Mouse (Mus musculus) G1E (cell line): ENCODE data around the gene Uts2r. TPM values are rescaled to one million over a fixed set of nuclear protein-coding genes. Genes with fewer than 3 reads are reported as not detected.

ENCODE experiments used
- ATAC-seq: 2 replicates; pipeline ENCODE4 v1.8.0; 2016; ENCODE audit warnings: mild to moderate bottlenecking; ENCODE audit not compliant: insufficient number of reproducible peaks, poor library complexity, low FRiP score, severe bottlenecking; ENCODE audit errors: extremely low read depth
- DNase-seq: peaks from one replicate; pipeline ENCODE4 v3.0.0; 2012; ENCODE audit warnings: low spot score
- H3K27me3 ChIP-seq: 2 replicates; pipeline ENCODE4 v1.6.1; 2012; ENCODE audit warnings: mild to moderate bottlenecking, low read length, inconsistent platforms; ENCODE audit not compliant: insufficient read depth
- H3K36me3 ChIP-seq: replicated peaks from 2 replicates; pipeline ENCODE3; 2012; ENCODE audit warnings: mild to moderate bottlenecking, inconsistent platforms
- H3K4me1 ChIP-seq: 2 replicates; pipeline ENCODE4 v1.6.1; 2012; ENCODE audit warnings: low read depth, low read length, inconsistent platforms, mixed read lengths; ENCODE audit not compliant: insufficient read depth
- H3K4me3 ChIP-seq: 2 replicates; pipeline ENCODE4 v1.5.1; 2012; ENCODE audit warnings: low read depth, mild to moderate bottlenecking, inconsistent platforms, low read length, moderate library complexity, mixed read lengths
- H3K9me3 ChIP-seq: replicated peaks from 2 replicates; pipeline ENCODE4 v1.6.1; 2012; ENCODE audit warnings: inconsistent platforms
- CTCF ChIP-seq: IDR thresholded peaks from 2 replicates; pipeline ENCODE4 v1.5.1; 2012; ENCODE audit warnings: low read depth, low read length, inconsistent platforms, mixed read lengths
- GATA1 ChIP-seq: IDR thresholded peaks from 2 replicates; pipeline ENCODE4 v1.6.1; 2012; ENCODE audit warnings: borderline replicate concordance, low read length, inconsistent platforms, mixed read lengths
- GATA2 ChIP-seq: IDR thresholded peaks from 2 replicates; pipeline ENCODE4 v1.6.1; 2012; ENCODE audit warnings: low read depth, low read length, inconsistent platforms, borderline replicate concordance
- POLR2AphosphoS5 ChIP-seq: IDR thresholded peaks from 2 replicates; pipeline ENCODE4 v1.6.1; 2012; ENCODE audit warnings: low read depth, low read length, inconsistent platforms; ENCODE audit not compliant: insufficient replicate concordance
- TAL1 ChIP-seq: conservative IDR thresholded peaks from 2 replicates; pipeline ENCODE4 v1.6.1; 2012; ENCODE audit warnings: low read depth, low read length, inconsistent platforms, mixed read lengths
- polyA plus RNA-seq: library from polyadenylated mRNA; stranded (reverse); fragments of >175 nt; gene quantifications from 2 replicates; pipeline ENCODE4 v1.2.3, GENCODE M21; 2012
- total RNA-seq, 2 experiments: library from RNA; stranded (forward) in 1 of 2; stranded (reverse) in 1 of 2; fragments of 200-1000 nt in 1 of 2; fragments of >200 nt in 1 of 2; fragmentation: Nextera tagmentation in 1 of 2; gene quantifications; 2 replicates each; pipeline ENCODE4 v1.2.3; 2014 to 2017

Uts2r gene
- total and polyA plus RNA-seq, 3 experiments = 0.05 TPM; not detected in 2

- DNase-seq (no peak), ATAC-seq (no peak)
- Histone ChIP-seq H3K4me3 (no peak overlapping the region), H3K9me3 (no peaks in the 10 kb centered on the region), H3K36me3 (no peaks in the 10 kb centered on the region), H3K27me3 (peaks cover 25% of the 10 kb centered on the region), H3K4me1 (peaks cover 5% of the 10 kb centered on the region; the same call in 1 of the 2 replicates)
- TF ChIP-seq TAL1 (no peak), GATA1 (no peak), POLR2AphosphoS5 (no peak), CTCF (no peak), GATA2 (no peak)
Measured at GRCm38 (mm10) chr11:121134600-121134999, 25.5 kb upstream of the Uts2r start.

DNA sequence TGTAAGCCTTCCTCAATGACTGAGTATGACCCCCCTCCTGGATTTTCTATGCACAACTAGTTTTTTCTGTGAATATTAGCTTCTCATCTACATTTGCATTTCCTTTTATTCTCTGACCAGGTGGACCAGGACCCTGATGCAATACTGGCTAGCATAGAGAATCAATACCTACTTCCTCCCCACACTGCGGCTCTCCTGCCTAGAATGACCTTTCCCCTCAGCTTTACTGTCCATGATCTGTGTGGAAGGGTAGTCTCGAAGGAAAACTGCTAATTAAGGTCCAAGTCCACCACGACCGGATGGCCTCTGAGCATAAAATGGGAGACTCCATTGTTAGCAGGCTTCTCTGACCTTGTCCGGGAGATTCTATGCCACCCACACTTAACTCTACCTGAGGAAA lies 22.4 kb upstream of the Uts2r start:
- DNase-seq = no peak
- ATAC-seq = no peak
- H3K9me3 ChIP-seq = no peaks in the 10 kb centered on the region
- TF ChIP-seq POLR2AphosphoS5 = no peak
- peaks cover 5% of the 10 kb centered on the region; the same call in 1 of the 2 replicates for H3K4me1 ChIP-seq
- no peak overlapping the region for H3K4me3 ChIP-seq
- no peaks in the 10 kb centered on the region for H3K36me3 ChIP-seq
- H3K27me3 ChIP-seq = peaks cover 22% of the 10 kb centered on the region

- no peak for ATAC-seq
- Histone ChIP-seq H3K4me1 (peaks cover 5% of the 10 kb centered on the region; the same call in 1 of the 2 replicates), H3K9me3 (no peaks in the 10 kb centered on the region), H3K4me3 (no peak overlapping the region), H3K27me3 (peaks cover 27% of the 10 kb centered on the region), H3K36me3 (no peaks in the 10 kb centered on the region)
- no peak for DNase-seq
- no peak for TF ChIP-seq GATA2
- no peak for TF ChIP-seq POLR2AphosphoS5
- no peak for TF ChIP-seq GATA1
- TF ChIP-seq TAL1 = no peak
- TF ChIP-seq CTCF = no peak
Measured at GRCm38 (mm10) chr11:121138732-121139131, 21.3 kb upstream of the Uts2r start.

- H3K4me3 ChIP-seq = no peak overlapping the region
- H3K4me1 ChIP-seq = peaks cover 5% of the 10 kb centered on the region; the same call in 1 of the 2 replicates
- DNase-seq = no peak
- TF ChIP-seq POLR2AphosphoS5 (no peak), CTCF (no peak), TAL1 (no peak), GATA1 (no peak), GATA2 (no peak)
- peaks cover 4% of the 10 kb centered on the region for H3K9me3 ChIP-seq
- peaks cover 31% of the 10 kb centered on the region for H3K27me3 ChIP-seq
- no peak for ATAC-seq
- H3K36me3 ChIP-seq = no peaks in the 10 kb centered on the region
Measured at GRCm38 (mm10) chr11:121143325-121144015, 16.6 kb upstream of the Uts2r start.

DNA sequence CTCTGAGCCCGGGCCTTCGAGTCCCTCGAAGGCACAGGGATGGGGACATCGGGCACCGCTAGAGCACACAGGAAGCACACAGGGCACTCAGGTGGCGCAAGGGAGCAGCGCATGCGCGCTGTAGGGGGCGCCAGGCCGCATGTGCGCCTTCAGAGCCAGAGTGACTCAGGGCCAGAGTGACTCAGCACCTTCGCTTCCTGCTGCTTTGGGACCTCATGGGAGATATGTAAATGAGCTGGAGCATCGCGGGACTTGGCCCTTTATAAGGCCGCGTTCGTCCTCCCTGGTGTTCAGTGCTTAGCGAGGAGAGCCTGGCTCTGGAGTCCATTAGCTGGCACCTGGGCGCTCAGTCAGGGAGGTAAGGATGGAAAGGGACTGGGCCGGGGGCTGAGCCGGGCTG lies 14.2 kb upstream of the Uts2r start, which contains the start of gene Tex19.1:
TSS of gene Tex19.1 (plus strand) at position 279 of the 400 bp plus-strand sequence.
- no peak for DNase-seq
- peaks cover 25% of the 10 kb centered on the region for H3K27me3 ChIP-seq
- TF ChIP-seq GATA2 = no peak
- TF ChIP-seq TAL1 = no peak
- no peak for TF ChIP-seq POLR2AphosphoS5
- no peak for TF ChIP-seq CTCF
- no peak for TF ChIP-seq GATA1
- H3K4me1 ChIP-seq = no peaks in the 10 kb centered on the region; the same call in 1 of the 2 replicates
- H3K4me3 ChIP-seq = no peak within 1 kb of the TSS
- no peaks in the 10 kb centered on the region for H3K36me3 ChIP-seq
- no peak for ATAC-seq
- H3K9me3 ChIP-seq = peaks cover 4% of the 10 kb centered on the region

GRCm38 (mm10) chr11:121148193-121148592 lies 11.9 kb upstream of the Uts2r start:
- TF ChIP-seq POLR2AphosphoS5 = no peak
- no peak for TF ChIP-seq TAL1
- TF ChIP-seq GATA2 = no peak
- TF ChIP-seq GATA1 = no peak
- no peak; the same call in 1 of the 2 replicates for TF ChIP-seq CTCF
- Histone ChIP-seq H3K27me3 (peaks cover 25% of the 10 kb centered on the region), H3K4me1 (no peaks in the 10 kb centered on the region; the same call in 1 of the 2 replicates), H3K36me3 (no peaks in the 10 kb centered on the region), H3K4me3 (no peak overlapping the region), H3K9me3 (peaks cover 4% of the 10 kb centered on the region)
- no peak for DNase-seq
- ATAC-seq = no peak

DNA sequence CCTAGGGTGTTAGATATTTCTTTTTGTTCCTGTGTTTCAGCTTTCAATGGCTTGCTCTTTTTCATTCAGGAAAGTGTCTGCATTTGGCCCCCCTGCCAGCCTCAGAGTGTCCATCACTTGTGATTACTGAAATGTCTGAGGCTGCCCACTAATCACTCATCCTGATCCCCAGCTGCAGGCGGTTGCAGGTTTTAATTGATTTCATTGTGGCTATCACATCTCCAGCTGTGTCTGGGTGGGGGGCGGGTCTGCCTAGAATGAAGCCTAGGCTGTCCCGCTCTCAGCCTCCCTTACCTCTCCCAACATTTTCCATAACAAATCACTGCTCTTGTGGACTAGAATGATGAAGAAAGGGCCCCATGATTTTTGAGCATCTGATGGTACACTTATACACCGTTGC lies 5.9 kb upstream of the Uts2r start:
- ATAC-seq (no peak), DNase-seq (no peak)
- H3K27me3 ChIP-seq = peaks cover 5% of the 10 kb centered on the region
- H3K36me3 ChIP-seq = no peaks in the 10 kb centered on the region
- no peak overlapping the region for H3K4me3 ChIP-seq
- H3K9me3 ChIP-seq = no peaks in the 10 kb centered on the region
- no peak for TF ChIP-seq CTCF
- TF ChIP-seq POLR2AphosphoS5 = no peak
- TF ChIP-seq GATA2 = no peak
- TF ChIP-seq TAL1 = no peak
- TF ChIP-seq GATA1 = no peak
- H3K4me1 ChIP-seq = no peaks in the 10 kb centered on the region
